Mouse (Mus musculus) layer of hippocampus, postnatal 25 days (tissue): ENCODE results near the gene Smad3. TPM values are rescaled to one million over a fixed set of nuclear protein-coding genes. Genes with fewer than 3 reads are reported as not detected.

Experiments used
- DNase-seq, 2 experiments: peaks; one replicate each; pipeline ENCODE4 v3.0.0; 2022; ENCODE audit warnings: mixed read lengths in 2 of 2, low spot score in 1 of 2; ENCODE audit errors: extremely low spot score in 1 of 2
- total RNA-seq, 2 experiments: library from RNA; stranded (reverse); gene quantifications; 2 replicates each; pipeline ENCODE4 v1.2.3; 2021

The Smad3 gene
- total RNA-seq, 2 experiments from 2014 or later = 38.0 to 44.6 TPM

DNA sequence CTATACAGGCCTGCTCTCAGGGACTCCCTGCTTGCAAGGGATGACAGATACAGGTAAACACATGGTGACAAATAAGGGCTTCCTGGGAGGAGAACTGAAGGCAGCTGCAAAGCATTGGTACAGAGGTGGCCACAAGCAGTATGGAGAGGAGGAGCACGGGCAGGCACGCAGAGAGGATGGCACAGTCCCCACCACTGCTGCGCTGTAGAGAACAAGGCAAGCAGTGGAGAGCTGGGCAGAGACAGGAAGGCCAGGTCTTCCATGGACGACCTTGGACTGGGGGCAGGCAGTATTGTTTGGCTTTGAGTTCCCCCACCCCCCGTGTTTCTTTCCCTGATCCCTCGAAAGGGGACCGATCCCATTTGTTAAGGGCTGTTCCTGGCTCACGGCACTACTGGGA, 112.7 kb downstream of the Smad3 start:
- no peak for DNase-seq

DNA sequence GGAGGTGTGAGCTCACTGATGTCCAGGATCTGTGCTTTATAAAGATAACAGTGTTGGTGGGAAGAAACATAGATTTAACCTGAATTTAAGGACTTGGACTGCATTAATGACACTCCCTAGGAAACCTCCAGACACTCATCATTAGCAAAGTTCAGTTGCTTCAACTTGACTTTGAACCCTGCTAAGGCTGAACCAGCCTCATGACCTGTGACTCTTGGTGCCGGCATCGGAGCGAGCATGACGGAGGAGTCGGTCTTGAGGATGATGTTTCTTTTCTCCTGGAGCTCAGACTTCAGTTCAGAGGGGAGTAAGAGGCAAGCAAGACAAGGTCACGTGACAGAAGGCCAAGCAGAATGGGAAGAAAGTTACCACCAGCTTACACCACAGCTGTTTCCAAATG, 113.8 kb downstream of the Smad3 start:
- no peak for DNase-seq

- DNase-seq = no peak
Observed at GRCm38 (mm10) chr9:63641983-63642646, 115.7 kb downstream of the Smad3 start.

DNA sequence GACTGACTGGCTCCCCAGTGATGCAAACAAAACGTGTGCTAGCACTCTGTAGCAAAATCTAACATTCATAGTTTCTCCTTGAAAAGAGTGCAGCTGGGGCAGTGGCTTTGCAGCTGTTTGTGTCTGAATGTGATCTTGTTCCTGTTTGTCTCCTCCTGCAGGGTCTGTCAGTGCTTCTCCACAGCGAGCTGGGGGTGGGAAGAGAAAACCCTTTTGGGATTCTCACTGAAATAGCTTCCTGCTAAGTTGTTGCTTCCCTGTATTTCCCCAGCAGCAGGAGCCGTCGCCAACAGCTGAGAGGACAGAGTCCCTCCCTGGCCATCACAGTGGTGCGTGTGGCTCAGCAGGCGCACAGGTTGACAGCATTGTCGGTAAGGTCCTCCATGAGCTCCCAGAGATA, 121.7 kb downstream of the Smad3 start:
- DNase-seq = no peak

- DNase-seq = no peak
Observed at GRCm38 (mm10) chr9:63633334-63633733, 124.5 kb downstream of the Smad3 start.

DNA sequence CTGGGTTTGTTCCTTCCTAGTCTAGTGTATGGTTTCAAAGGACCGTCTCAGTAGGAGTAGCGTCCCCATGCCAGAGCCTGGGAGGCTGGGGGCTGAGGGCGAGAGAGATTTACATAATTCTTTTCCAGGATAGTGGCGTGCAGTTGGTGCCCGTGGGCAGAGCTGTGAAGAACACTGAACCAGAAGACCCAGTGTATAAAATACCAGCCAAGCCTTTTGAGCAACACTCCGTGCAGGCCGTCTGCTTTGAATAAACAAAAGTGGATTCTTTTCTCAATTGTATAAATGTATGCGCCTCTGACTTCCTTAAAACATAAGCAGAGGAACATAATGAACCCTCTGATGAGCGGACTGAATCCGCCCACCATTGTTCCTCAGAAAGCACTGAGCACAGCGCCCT, 124.9 kb downstream of the Smad3 start:
- no peak for DNase-seq

DNA sequence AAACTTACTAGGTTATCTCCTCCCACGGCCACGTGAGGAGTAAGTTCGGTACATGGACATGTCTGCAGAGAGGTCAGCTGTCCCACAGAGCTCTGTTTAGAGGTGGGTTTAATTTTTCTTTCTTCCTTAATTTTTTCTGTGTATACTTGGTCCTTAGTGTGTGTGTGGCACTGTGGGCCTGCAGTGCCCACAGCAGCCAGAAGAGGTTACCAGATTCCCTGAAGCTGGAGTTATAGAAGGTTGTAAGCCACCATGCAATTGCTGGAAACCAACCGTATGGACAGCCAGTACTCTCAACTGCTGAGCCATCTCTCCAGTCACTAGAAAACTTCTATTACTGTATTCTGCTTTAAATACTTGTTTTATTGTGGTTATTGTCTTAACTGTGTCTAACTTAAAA, 125.7 kb downstream of the Smad3 start:
- no peak for DNase-seq

DNA sequence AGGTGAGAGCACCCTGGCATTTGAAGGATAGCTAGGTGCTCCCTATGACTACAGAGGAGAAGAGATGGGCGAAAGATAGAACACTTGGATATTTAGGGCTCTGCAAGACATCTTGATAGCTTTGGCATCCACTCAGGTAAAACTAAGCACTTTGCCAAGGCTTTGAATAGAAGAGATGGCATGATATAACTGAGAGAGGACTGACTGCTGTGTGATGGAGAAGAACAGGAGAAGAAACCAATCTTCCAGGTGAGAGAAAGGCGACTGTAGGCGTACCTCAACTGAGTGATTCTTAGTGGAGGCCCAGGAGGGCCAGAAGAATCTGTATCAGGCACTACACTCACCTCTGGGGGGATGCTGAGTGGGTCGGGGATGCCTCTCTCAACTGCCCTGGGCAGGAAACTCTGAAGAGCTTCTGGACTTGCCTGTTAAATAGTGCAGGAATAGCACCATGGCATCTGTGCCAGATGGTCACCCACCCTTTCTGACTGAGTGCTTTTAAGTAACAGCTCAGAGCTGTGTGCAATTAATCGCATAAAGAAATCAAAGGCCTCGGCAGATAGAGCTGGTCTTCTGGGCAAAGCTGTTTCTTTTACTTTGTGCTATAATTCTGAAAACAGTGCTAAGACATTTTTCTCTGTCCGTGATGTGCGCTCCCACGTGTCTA, 132.6 kb downstream of the Smad3 start:
- DNase-seq = no peak

GRCm38 (mm10) chr9:63623895-63624569, 133.8 kb downstream of the Smad3 start:
- no peak for DNase-seq

- no peak for DNase-seq
Observed at GRCm38 (mm10) chr9:63617967-63618366, 139.8 kb downstream of the Smad3 start.

DNA sequence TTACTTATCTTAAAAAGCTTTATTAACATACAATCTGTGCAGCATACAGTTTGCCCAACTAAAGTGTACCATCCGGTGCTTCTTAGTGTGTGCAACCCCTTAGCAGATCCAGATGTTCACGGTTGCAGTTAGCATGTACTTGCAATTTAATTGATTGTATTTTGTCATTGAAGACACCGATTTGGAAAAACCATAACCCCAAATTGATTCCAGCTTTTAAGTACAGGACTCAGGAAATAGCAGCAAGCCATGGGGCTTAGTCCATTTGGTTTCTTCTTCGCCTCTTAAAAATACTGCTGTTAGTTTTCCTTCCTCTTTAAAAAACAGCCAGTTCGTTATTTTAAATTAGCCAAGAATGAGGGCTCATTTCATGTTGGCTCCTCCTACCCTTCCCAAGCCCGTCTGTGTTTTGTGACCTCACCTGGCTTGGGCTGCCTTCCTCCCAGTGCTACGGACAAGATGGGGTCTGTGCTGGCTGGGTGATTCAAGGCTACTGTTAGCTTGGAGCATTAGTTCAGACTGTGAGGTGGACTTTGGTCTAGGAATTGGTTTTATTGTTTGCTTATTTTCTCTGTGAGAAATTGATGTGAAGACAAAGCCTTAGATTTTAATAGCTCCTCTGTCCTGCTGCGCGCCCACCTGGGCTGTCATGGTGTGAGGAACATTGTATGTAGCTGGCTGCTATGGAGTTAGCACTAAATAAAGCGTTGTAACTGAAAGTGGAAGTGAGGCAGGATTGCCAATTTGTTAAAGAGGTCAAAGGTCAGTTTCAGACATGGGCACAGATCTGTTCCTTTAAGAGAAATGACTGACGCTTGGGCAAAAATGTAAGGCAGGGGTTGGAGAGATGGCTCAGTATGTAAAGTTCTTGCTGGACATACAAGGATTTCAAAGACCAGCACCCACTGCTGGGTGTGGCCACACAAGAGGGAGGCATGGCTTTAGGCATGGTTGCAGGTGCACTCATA, 143.5 kb downstream of the Smad3 start:
- no peak for DNase-seq

- DNase-seq = no peak
Observed at GRCm38 (mm10) chr9:63613569-63613968, 144.2 kb downstream of the Smad3 start.

DNA sequence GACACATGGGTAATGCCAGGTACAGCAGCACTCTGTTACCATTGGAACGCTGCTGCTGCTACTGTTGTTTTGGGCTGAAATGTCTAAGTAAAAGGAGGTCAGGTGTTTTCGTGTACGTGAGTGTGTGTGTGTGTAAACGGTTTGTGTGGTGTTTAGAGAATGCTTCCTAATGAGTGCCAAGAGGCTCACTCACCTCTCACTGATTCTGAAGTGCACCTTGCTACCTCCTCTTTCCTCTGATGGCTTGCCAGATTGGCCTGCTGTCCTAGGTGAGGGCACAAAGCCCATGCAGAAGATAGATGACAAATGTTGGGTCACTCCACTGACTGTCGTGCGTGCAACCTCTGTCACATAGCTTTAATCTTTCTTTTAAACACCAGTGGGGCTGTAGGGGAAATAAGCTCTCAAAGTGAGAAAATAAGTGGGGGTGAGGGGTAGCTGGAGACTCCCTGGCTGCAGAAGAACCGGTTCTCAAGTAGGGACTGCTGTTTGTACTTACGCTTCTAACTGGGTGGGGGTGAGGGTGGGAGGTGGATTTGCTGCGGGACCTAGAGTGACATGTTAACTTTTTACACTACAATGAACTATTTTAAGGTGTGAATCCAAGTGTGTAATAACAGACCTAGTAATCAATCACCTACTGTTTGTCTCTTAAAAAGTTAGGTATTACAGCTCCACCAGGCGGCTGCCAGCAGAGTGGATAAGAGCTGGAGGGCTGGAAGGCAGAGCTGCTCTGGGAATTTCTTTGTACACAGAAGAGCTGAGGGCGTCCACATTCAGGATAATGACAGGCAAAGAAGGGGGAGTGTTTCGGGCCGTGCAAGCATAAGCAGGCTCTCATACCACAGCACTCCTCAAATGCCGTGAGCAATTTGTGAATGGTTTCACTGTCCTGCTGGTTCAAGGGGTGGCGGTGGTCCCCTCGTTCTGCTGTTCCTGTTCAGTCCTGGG, 145.0 kb downstream of the Smad3 start:
- no peak for DNase-seq

GRCm38 (mm10) chr9:63611967-63612366, 145.8 kb downstream of the Smad3 start:
- DNase-seq = no peak

- no peak for DNase-seq
Observed at GRCm38 (mm10) chr9:63610841-63611366, 146.9 kb downstream of the Smad3 start.

GRCm38 (mm10) chr9:63610231-63610630, 147.6 kb downstream of the Smad3 start:
- no peak for DNase-seq

DNA sequence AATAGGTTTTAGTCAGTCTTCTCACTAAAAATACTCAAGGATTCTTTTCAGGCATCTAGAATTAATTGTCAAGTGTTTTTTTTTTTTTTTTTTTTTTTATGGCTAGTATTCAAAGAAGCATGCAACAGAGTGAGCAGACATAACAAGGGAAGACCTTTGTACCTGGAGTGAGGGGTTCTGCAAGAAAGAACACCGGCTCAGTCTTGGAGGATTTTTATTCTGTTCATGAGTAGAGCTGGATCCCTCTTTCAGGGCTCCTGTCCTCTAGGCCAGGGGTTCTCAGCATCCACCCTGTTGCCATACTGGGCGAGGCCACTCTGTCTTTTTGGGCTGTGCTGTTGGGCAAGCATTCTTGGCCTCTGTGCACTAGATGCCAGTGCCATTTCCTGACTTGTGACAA, 148.0 kb downstream of the Smad3 start:
- DNase-seq = no peak

DNA sequence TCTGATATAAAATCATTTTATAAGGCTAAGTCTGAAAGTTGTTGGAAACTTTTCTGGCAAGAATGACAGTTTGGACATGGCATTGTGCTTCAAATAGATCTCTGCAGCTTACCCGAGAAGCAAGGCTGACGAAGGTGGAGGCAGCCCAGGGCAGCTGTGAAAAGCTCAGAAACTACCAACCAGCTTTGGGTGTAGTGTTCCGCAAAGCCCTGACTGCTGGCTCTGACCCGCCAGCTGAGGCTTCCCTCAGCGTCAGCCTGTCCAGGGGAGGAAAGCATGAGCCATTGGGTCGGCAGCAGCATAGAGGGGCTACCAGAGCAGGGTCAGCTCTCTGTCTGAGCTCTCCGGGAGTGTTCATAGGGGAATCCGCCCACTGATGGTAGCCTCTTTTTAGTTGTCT, 148.5 kb downstream of the Smad3 start:
- no peak for DNase-seq

DNA sequence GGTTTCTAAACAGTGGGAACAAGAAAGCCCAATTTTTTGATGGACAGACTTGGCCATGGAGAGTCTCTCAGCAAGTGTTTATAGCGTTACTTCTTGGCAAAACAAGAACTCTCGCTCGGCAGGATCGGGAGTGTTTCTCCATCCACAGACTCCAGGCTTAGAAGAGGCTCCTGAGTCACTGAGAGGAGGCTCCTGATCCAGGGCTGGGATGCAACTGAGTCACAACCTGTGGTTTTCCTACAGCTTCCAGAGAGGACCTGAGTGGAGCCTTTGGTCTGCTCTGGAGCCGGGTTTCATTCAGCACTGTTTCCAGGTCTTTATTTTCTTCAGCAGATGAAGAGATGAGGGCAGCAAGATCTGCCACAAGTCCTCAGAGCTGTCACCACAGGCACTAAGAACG, 149.8 kb downstream of the Smad3 start:
- no peak for DNase-seq
